Mouse (Mus musculus): ENCODE measurements around the gene Gpr137b. TPM values are rescaled to one million over a fixed set of nuclear protein-coding genes. Genes with fewer than 3 reads are reported as not detected.

Gpr137b gene
- polyA plus RNA-seq (2014; fragmentation: Illumina TruSeq; extraction: RNeasy Lipid Tissue Mini Kit (QIAGEN cat#74804); ENCODE audit: insufficient read depth, low read depth, low replicate concordance): 16.1 TPM

DNA sequence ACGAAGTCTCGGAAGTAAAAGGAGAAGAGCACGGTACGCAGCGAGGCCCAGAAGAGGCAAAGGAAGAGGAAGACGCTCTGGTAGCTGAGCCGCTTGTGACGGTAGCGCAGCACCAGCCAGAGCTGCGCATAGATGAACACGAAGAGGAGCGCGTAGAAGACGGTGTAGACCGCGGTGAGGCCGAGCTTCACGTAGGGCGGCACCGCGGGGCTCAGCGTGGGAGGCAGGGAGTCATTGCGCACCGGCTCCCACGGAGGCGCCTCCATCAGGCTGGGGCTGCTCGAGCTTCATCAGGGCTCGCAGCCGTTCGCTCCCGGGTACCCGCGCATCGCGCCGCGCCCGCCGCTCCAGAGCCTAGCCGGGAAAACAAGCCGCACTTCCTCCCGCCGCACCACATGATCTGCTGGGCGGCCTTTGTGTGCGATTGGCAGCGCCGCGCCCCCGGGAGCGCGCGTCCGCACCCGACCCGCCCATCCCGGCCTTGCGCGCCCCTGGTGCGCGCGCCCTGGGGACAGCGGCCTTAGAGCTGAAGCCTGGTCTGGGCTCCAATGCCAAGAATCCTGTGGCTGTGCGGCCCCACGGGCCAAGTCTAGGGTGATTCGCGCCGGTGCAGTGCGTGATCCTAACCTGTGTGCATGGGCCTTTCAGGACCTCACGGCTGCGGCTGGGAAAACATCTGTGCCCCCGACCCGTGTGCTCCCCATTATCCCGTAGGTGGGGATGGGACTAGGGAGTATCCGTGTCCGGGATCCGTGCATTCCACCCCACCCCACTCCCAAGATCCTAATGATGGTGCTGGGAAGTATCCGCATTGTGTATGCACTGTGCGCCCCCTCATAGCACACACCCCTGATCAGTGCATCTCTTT, at the start of gene Gpr137b:
Gene Gpr137b (minus strand): TSS at position 787 of the 868 bp plus-strand sequence.

DNA sequence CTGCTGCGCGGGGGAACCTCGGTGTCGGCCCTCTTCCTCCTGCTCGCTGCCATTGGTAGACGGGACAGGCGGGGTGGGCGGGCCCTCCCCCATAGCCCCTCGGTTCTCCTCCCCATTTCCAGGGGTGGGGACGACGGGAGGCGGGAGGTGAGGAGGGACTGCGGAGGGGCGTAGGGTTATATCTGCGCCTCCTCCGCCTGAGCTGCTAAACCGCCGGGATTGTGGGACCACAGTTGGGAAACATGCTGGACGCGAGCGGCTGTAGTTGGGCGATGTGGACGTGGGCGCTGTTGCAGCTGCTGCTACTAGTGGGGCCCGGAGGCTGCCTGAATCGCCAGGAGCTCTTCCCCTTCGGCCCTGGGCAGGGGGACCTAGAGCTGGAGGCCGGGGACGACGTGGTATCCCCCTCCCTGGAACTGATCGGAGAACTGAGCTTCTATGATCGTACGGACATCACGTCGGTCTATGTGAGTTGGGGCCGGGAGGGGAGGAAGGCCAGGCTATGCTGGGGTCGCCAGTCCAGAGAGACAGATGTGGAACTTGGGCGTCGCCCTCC, 43.7 kb upstream of the Gpr137b start, which contains the start of gene Nid1:
Gene Nid1 (plus strand): TSS at position 92 of the 556 bp plus-strand sequence.

Other genes starting within 250 kb of the Gpr137b start
- not detected for gene Prl2c5, start 211.3 kb downstream of the Gpr137b start, polyA plus RNA-seq (2014; fragmentation: Illumina TruSeq; extraction: RNeasy Lipid Tissue Mini Kit (QIAGEN cat#74804); ENCODE audit: insufficient read depth, low read depth, low replicate concordance)
- 16.8 TPM for gene Nid1, start 43.5 kb upstream of the Gpr137b start, polyA plus RNA-seq (2014; fragmentation: Illumina TruSeq; extraction: RNeasy Lipid Tissue Mini Kit (QIAGEN cat#74804); ENCODE audit: insufficient read depth, low read depth, low replicate concordance)
- 2.5 TPM for gene Lyst, start 196.4 kb upstream of the Gpr137b start, polyA plus RNA-seq (2014; fragmentation: Illumina TruSeq; extraction: RNeasy Lipid Tissue Mini Kit (QIAGEN cat#74804); ENCODE audit: insufficient read depth, low read depth, low replicate concordance)